Mouse (Mus musculus) hindbrain, embryonic 10.5 days (tissue): ENCODE measurements around the gene Olfr1256. TPM values are rescaled to one million over a fixed set of nuclear protein-coding genes. Genes with fewer than 3 reads are reported as not detected.

Source experiments
- DNase-seq: peaks from one replicate; pipeline ENCODE4 v3.0.0-alpha.2; 2017; ENCODE audit warnings: low spot score
- H3K27ac ChIP-seq: fragments of 300-500 bp; sonication (generic); 2 replicates; pipeline ENCODE4 v1.5.1; 2016; ENCODE audit warnings: mild to moderate bottlenecking, moderate library complexity
- H3K27me3 ChIP-seq: fragments of 300-500 bp; sonication (generic); 2 replicates; pipeline ENCODE4 v1.6.1; 2016; ENCODE audit warnings: mild to moderate bottlenecking; ENCODE audit not compliant: poor library complexity, insufficient read depth, severe bottlenecking
- H3K36me3 ChIP-seq: fragments of 300-500 bp; sonication (generic); 2 replicates; pipeline ENCODE4 v1.6.1; 2016; ENCODE audit warnings: mild to moderate bottlenecking, moderate library complexity
- H3K4me1 ChIP-seq: fragments of 300-500 bp; sonication (generic); replicated peaks from 2 replicates; pipeline ENCODE4 v1.6.1; 2016; ENCODE audit warnings: mild to moderate bottlenecking
- H3K4me3 ChIP-seq: fragments of 300-500 bp; sonication (generic); 2 replicates; pipeline ENCODE4 v1.5.1; 2016; ENCODE audit warnings: mild to moderate bottlenecking, moderate library complexity
- H3K9me3 ChIP-seq: fragments of 300-500 bp; sonication (generic); 2 replicates; pipeline ENCODE4 v1.6.1; 2016; ENCODE audit warnings: mild to moderate bottlenecking, moderate library complexity
- WGBS: fragments of 180-500 bp; shearing (Covaris S2); methylation state at CpG from one replicate; pipeline ENCODE4 v1.1.7; 2016; 5-methylcytosine and 5-hydroxymethylcytosine counted together
- polyA plus RNA-seq: library from polyadenylated mRNA; unstranded; fragments of >200 nt; fragmentation: Nextera tagmentation; extraction: Ambion mirVana; gene quantifications from 2 replicates; pipeline ENCODE4 v1.2.1, GENCODE M21; 2016

Olfr1256 gene
- polyA plus RNA-seq, result not detected in 2 replicates

GRCm38 (mm10) chr2:89841455-89841854 lies at the start of gene Olfr1256:
Olfr1256 (minus strand) TSS chr2:89841555.
- H3K27me3 ChIP-seq, result no peaks in the 10 kb centered on the region
- H3K36me3 ChIP-seq, result no peaks in the 10 kb centered on the region
- no peak within 1 kb of the TSS for H3K4me3 ChIP-seq
- 58% methylated on average over 2 of the region's 2 CpGs for WGBS
- H3K4me1 ChIP-seq, result no peaks in the 10 kb centered on the region
- H3K9me3 ChIP-seq, result no peaks in the 10 kb centered on the region
- no peak within 1 kb of the TSS for H3K27ac ChIP-seq
- DNase-seq, result no peak

- no peak within 1 kb of the TSS for H3K4me3 ChIP-seq
- WGBS, result 94% methylated on average over 1 of the region's 1 CpGs
- DNase-seq, result no peak
Measured at GRCm38 (mm10) chr2:89878137-89878536, 36.8 kb upstream of the Olfr1256 start, which contains the start of gene Olfr1257. Olfr1257 (plus strand) TSS chr2:89878437.

GRCm38 (mm10) chr2:89849230-89849629 lies 7.9 kb upstream of the Olfr1256 start:
- H3K27me3 ChIP-seq, result no peaks in the 10 kb centered on the region
- no peaks in the 10 kb centered on the region for H3K9me3 ChIP-seq
- H3K27ac ChIP-seq, result no peak overlapping the region
- H3K36me3 ChIP-seq, result no peaks in the 10 kb centered on the region
- 98% methylated on average over 1 of the region's 1 CpGs for WGBS
- DNase-seq, result no peak
- H3K4me1 ChIP-seq, result no peaks in the 10 kb centered on the region
- no peak overlapping the region for H3K4me3 ChIP-seq

More at GRCm38 (mm10) chr2:89878137-89878536, 36.8 kb upstream of the Olfr1256 start, which contains the start of gene Olfr1257:
- Histone ChIP-seq H3K9me3 (0 out of 2 replicates have a peak, but pooled peaks cover 3% of the 10 kb centered on the region), H3K36me3 (no peaks in the 10 kb centered on the region), H3K4me1 (no peaks in the 10 kb centered on the region), H3K27me3 (no peaks in the 10 kb centered on the region), H3K27ac (no peak within 1 kb of the TSS)

GRCm38 (mm10) chr2:89848105-89848504 lies 6.8 kb upstream of the Olfr1256 start, which contains the start of gene Olfr48:
Olfr48 (minus strand) TSS chr2:89848205.
- Histone ChIP-seq H3K27me3 (no peaks in the 10 kb centered on the region), H3K4me3 (no peak within 1 kb of the TSS), H3K9me3 (no peaks in the 10 kb centered on the region), H3K4me1 (no peaks in the 10 kb centered on the region), H3K36me3 (no peaks in the 10 kb centered on the region), H3K27ac (no peak within 1 kb of the TSS)
- no peak for DNase-seq
- 86% methylated on average over 5 of the region's 5 CpGs for WGBS

- WGBS, result 81% methylated on average over 1 of the region's 1 CpGs
- H3K4me1 ChIP-seq, result no peaks in the 10 kb centered on the region
- H3K4me3 ChIP-seq, result no peak overlapping the region
- H3K36me3 ChIP-seq, result no peaks in the 10 kb centered on the region
- no peaks in the 10 kb centered on the region for H3K27me3 ChIP-seq
- no peak for DNase-seq
- 0 out of 2 replicates have a peak, but pooled peaks cover 3% of the 10 kb centered on the region for H3K9me3 ChIP-seq
- H3K27ac ChIP-seq, result no peak overlapping the region
Measured at GRCm38 (mm10) chr2:89820216-89820615, 21.1 kb downstream of the Olfr1256 start.

GRCm38 (mm10) chr2:89811751-89812150 lies 29.6 kb downstream of the Olfr1256 start, which contains the start of gene Olfr1255:
Olfr1255 (plus strand) TSS chr2:89812051.
- DNase-seq, result no peak

GRCm38 (mm10) chr2:89810751-89811150 lies 30.6 kb downstream of the Olfr1256 start:
- H3K36me3 ChIP-seq, result no peaks in the 10 kb centered on the region
- no peak overlapping the region for H3K4me3 ChIP-seq
- H3K4me1 ChIP-seq, result no peaks in the 10 kb centered on the region
- no peak overlapping the region for H3K27ac ChIP-seq
- H3K27me3 ChIP-seq, result no peaks in the 10 kb centered on the region
- no peaks in the 10 kb centered on the region for H3K9me3 ChIP-seq
- WGBS, result 87% methylated on average over 2 of the region's 2 CpGs
- no peak for DNase-seq

More at GRCm38 (mm10) chr2:89811751-89812150, 29.6 kb downstream of the Olfr1256 start, which contains the start of gene Olfr1255:
- Histone ChIP-seq H3K27me3 (no peaks in the 10 kb centered on the region), H3K36me3 (no peaks in the 10 kb centered on the region), H3K9me3 (no peaks in the 10 kb centered on the region), H3K4me1 (no peaks in the 10 kb centered on the region), H3K27ac (no peak within 1 kb of the TSS), H3K4me3 (no peak within 1 kb of the TSS)
- 88% methylated on average over 3 of the region's 3 CpGs for WGBS

- no peak for DNase-seq
- H3K36me3 ChIP-seq, result no peaks in the 10 kb centered on the region
- H3K9me3 ChIP-seq, result no peaks in the 10 kb centered on the region
- H3K4me1 ChIP-seq, result no peaks in the 10 kb centered on the region
- H3K27me3 ChIP-seq, result no peaks in the 10 kb centered on the region
- 94% methylated on average over 3 of the region's 3 CpGs for WGBS
- H3K4me3 ChIP-seq, result no peak overlapping the region
- no peak overlapping the region for H3K27ac ChIP-seq
Measured at GRCm38 (mm10) chr2:89799583-89799982, 41.8 kb downstream of the Olfr1256 start.

- Histone ChIP-seq H3K9me3 (no peaks in the 10 kb centered on the region), H3K4me1 (no peaks in the 10 kb centered on the region), H3K27me3 (no peaks in the 10 kb centered on the region), H3K36me3 (no peaks in the 10 kb centered on the region), H3K4me3 (no peak within 1 kb of the TSS), H3K27ac (no peak within 1 kb of the TSS)
- no peak for DNase-seq
Measured at GRCm38 (mm10) chr2:89793519-89793918, 47.8 kb downstream of the Olfr1256 start, which contains the start of gene Olfr1254. Olfr1254 (minus strand) TSS chr2:89793619.

Other genes with a start within 250 kb of the Olfr1256 start
- gene Olfr1246, start 248.4 kb downstream of the Olfr1256 start, polyA plus RNA-seq, result not detected in 2 replicates
- gene Olfr1247, start 227.4 kb downstream of the Olfr1256 start, polyA plus RNA-seq, result not detected in 2 replicates
- not detected in 2 replicates for gene Olfr1248, start 223.3 kb downstream of the Olfr1256 start, polyA plus RNA-seq
- gene Olfr1249, start 206.6 kb downstream of the Olfr1256 start, polyA plus RNA-seq, result not detected in 2 replicates
- not detected in 2 replicates for gene Olfr1250, start 180.1 kb downstream of the Olfr1256 start, polyA plus RNA-seq
- not detected in 2 replicates for gene Olfr1251, start 169.6 kb downstream of the Olfr1256 start, polyA plus RNA-seq
- gene Olfr1252, start 116.5 kb downstream of the Olfr1256 start, polyA plus RNA-seq, result not detected in 2 replicates
- not detected in 2 replicates for gene Olfr1253, start 84.5 kb downstream of the Olfr1256 start, polyA plus RNA-seq
- gene Olfr1254, start 47.9 kb downstream of the Olfr1256 start, polyA plus RNA-seq, result not detected in 2 replicates
- not detected in 2 replicates for gene Olfr1255, start 29.5 kb downstream of the Olfr1256 start, polyA plus RNA-seq
- gene Olfr48, start 6.7 kb upstream of the Olfr1256 start, polyA plus RNA-seq, result not detected in 2 replicates
- not detected in 2 replicates for gene Olfr1257, start 36.9 kb upstream of the Olfr1256 start, polyA plus RNA-seq
- gene Olfr1258, start 85.8 kb upstream of the Olfr1256 start, polyA plus RNA-seq, result not detected in 2 replicates
- gene Olfr1259, start 107.1 kb upstream of the Olfr1256 start, polyA plus RNA-seq, result not detected in 2 replicates
- gene Olfr1260, start 132.8 kb upstream of the Olfr1256 start, polyA plus RNA-seq, result not detected in 2 replicates
- not detected in 2 replicates for gene Olfr1261, start 149.7 kb upstream of the Olfr1256 start, polyA plus RNA-seq
- not detected in 2 replicates for gene Olfr1262, start 158.6 kb upstream of the Olfr1256 start, polyA plus RNA-seq
- not detected in 2 replicates for gene Olfr1263, start 170.6 kb upstream of the Olfr1256 start, polyA plus RNA-seq
- gene Olfr1264, start 184.0 kb upstream of the Olfr1256 start, polyA plus RNA-seq, result not detected in 2 replicates
- gene Olfr1265, start 193.8 kb upstream of the Olfr1256 start, polyA plus RNA-seq, result not detected in 2 replicates
- gene Olfr140, start 222.0 kb upstream of the Olfr1256 start, polyA plus RNA-seq, result not detected in 2 replicates